Mouse (Mus musculus): Measurements from ENCODE around the gene Slc28a1. TPM values are rescaled to one million over a fixed set of nuclear protein-coding genes. Genes with fewer than 3 reads are reported as not detected.

The Slc28a1 gene
- polyA plus RNA-seq (2014; fragmentation: Illumina TruSeq; extraction: RNeasy Lipid Tissue Mini Kit (QIAGEN cat#74804); ENCODE audit: low read depth, low replicate concordance) = not detected

GRCm38 (mm10) chr7:81114555-81114954 lies at the start of gene Slc28a1:
Slc28a1 (plus strand) TSS chr7:81114799.

GRCm38 (mm10) chr7:81213347-81214152 lies 99.0 kb downstream of the Slc28a1 start, which contains the start of gene Pde8a:
Pde8a (plus strand) TSS chr7:81213596.

Other genes with a start within 250 kb of the Slc28a1 start
- gene Wdr73, start 213.5 kb upstream of the Slc28a1 start, polyA plus RNA-seq (2014; fragmentation: Illumina TruSeq; extraction: RNeasy Lipid Tissue Mini Kit (QIAGEN cat#74804); ENCODE audit: low read depth, low replicate concordance) = 8.4 TPM
- gene Nmb, start 209.7 kb upstream of the Slc28a1 start, polyA plus RNA-seq (2014; fragmentation: Illumina TruSeq; extraction: RNeasy Lipid Tissue Mini Kit (QIAGEN cat#74804); ENCODE audit: low read depth, low replicate concordance) = 8.6 TPM
- 43.2 TPM for gene Sec11a, start 167.0 kb upstream of the Slc28a1 start, polyA plus RNA-seq (2014; fragmentation: Illumina TruSeq; extraction: RNeasy Lipid Tissue Mini Kit (QIAGEN cat#74804); ENCODE audit: low read depth, low replicate concordance)
- gene Zfp592, start 121.1 kb upstream of the Slc28a1 start, polyA plus RNA-seq (2014; fragmentation: Illumina TruSeq; extraction: RNeasy Lipid Tissue Mini Kit (QIAGEN cat#74804); ENCODE audit: low read depth, low replicate concordance) = 16.1 TPM
- 68.4 TPM for gene Alpk3, start 57.2 kb upstream of the Slc28a1 start, polyA plus RNA-seq (2014; fragmentation: Illumina TruSeq; extraction: RNeasy Lipid Tissue Mini Kit (QIAGEN cat#74804); ENCODE audit: low read depth, low replicate concordance)
- 13.1 TPM for gene Pde8a, start 98.8 kb downstream of the Slc28a1 start, polyA plus RNA-seq (2014; fragmentation: Illumina TruSeq; extraction: RNeasy Lipid Tissue Mini Kit (QIAGEN cat#74804); ENCODE audit: low read depth, low replicate concordance)
- 1,396 TPM for gene Rps17, start 230.5 kb downstream of the Slc28a1 start, polyA plus RNA-seq (2014; fragmentation: Illumina TruSeq; extraction: RNeasy Lipid Tissue Mini Kit (QIAGEN cat#74804); ENCODE audit: low read depth, low replicate concordance)